Comparison of ENCODE assay signal across 16 mouse cellular contexts in the genomic region with DNA sequence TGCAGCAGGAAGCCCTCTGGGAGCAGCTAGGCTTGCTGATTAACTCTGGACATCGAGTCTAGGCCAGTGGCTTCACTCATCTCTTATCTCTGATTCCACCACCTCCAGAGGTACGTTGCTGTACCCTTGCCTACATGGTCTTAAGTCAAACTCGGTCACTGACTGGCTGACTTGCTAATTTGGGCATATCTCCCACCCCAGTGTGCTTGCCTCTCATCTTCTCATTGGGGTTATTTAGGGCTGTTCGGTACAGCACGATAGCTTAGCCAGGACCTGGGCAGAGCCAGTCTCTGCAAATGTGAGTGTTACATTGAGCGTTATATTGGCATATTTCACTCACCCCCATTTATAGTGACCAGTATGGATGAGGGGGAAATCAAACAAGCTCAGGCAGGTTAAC. TPM values are rescaled to one million over a fixed set of nuclear protein-coding genes. Genes with fewer than 3 reads are reported as not detected.
DNase-seq lines count a peak whose midpoint lies in the region; ATAC-seq and TF ChIP-seq lines count a peak whose summit lies in the region.
"Had no signal": no experiment of that assay in that cellular context is flagged by ENCODE, and none has a peak within 500 bp of the region (broad histone marks: within the 10 kb centered on the region; RNA-seq: fewer than 3 reads in every experiment).

No protein-coding gene starts in this region.

- 62% methylated on average over 6 of the region's 6 CpGs for WGBS in neural tube, embryonic 11.5 days
- WGBS in hindbrain, embryonic 12.5 days: 64% methylated on average over 6 of the region's 6 CpGs
- whole genome bisulfite sequencing in midbrain, embryonic 13.5 days: 40% methylated on average over 6 of the region's 6 CpGs
- 42% methylated on average over 6 of the region's 6 CpGs for WGBS in olfactory bulb, adult 2 months

- H3K4me1 ChIP-seq in neural tube, embryonic 11.5 days (ENCODE audit: control insufficient read depth, insufficient read depth, low read length): peaks cover 6% of the 10 kb centered on the region
- H3K4me1 ChIP-seq in hindbrain, embryonic 12.5 days: peaks cover 30% of the 10 kb centered on the region
- H3K4me1 ChIP-seq in midbrain, embryonic 13.5 days (replicated peaks): peaks cover 33% of the 10 kb centered on the region
- H3K4me1 ChIP-seq in olfactory bulb, adult 2 months (ENCODE audit: control insufficient read depth, insufficient read depth, low read length): peaks cover 10% of the 10 kb centered on the region

- no peak for DNase-seq in neural tube, embryonic 11.5 days (ENCODE audit: low spot score)
- DNase-seq in neural tube, embryonic 10.5 days (ENCODE audit: extremely low spot score, low spot score): no peak
- no peak for DNase-seq in urinary bladder, adult 2 months (ENCODE audit: low spot score)
- no peak for DNase-seq in frontal cortex, postnatal 25 days (ENCODE audit: low spot score in 2 of 2)
- no peak for DNase-seq in left cerebral cortex, adult 11 months (ENCODE audit: low spot score)
- DNase-seq: lung, adult 18-20 months; lung, postnatal 36 days had no signal

- no peak overlapping the region for H3K27ac ChIP-seq in neural tube, embryonic 11.5 days (ENCODE audit: low read depth, low read length)
- H3K27ac ChIP-seq in hindbrain, embryonic 12.5 days: 0 out of 2 replicates have a peak overlapping the region, but pooled peaks have one; percentile 62
- H3K27ac ChIP-seq in midbrain, embryonic 13.5 days: peak overlapping the region; percentile 82
- peak overlapping the region; percentile 39 for H3K27ac ChIP-seq in olfactory bulb, adult 2 months (ENCODE audit: insufficient read depth, low read depth, low read length)
- H3K27ac ChIP-seq: embryonic facial prominence, embryonic 15.5 days; heart, adult 2 months; kidney, postnatal 0 days had no signal

- no peak for TF ChIP-seq CTCF in olfactory bulb, adult 2 months (IDR thresholded peaks at IDR 0.05; ENCODE audit: insufficient read depth, low read depth, low read length)

- H3K36me3 ChIP-seq in neural tube, embryonic 11.5 days (ENCODE audit: control insufficient read depth, insufficient read depth, low read length): no peaks in the 10 kb centered on the region
- no peaks in the 10 kb centered on the region for H3K36me3 ChIP-seq in hindbrain, embryonic 12.5 days
- no peaks in the 10 kb centered on the region for H3K36me3 ChIP-seq in midbrain, embryonic 13.5 days
- H3K36me3 ChIP-seq: embryonic facial prominence, embryonic 15.5 days had no signal

- no peaks in the 10 kb centered on the region for H3K9me3 ChIP-seq in neural tube, embryonic 11.5 days (ENCODE audit: control insufficient read depth, low read length)
- no peaks in the 10 kb centered on the region for H3K9me3 ChIP-seq in hindbrain, embryonic 12.5 days (replicated peaks)
- no peaks in the 10 kb centered on the region for H3K9me3 ChIP-seq in midbrain, embryonic 13.5 days
- H3K9me3 ChIP-seq: embryonic facial prominence, embryonic 15.5 days had no signal

- no peak overlapping the region for H3K4me3 ChIP-seq in neural tube, embryonic 11.5 days (ENCODE audit: low read depth, low read length)
- no peak overlapping the region for H3K4me3 ChIP-seq in hindbrain, embryonic 12.5 days
- no peak overlapping the region for H3K4me3 ChIP-seq in midbrain, embryonic 13.5 days (replicated peaks)
- H3K4me3 ChIP-seq in olfactory bulb, adult 2 months (ENCODE audit: insufficient read depth, low read depth, low read length): no peak overlapping the region
- H3K4me3 ChIP-seq: heart, adult 2 months had no signal

- TF ChIP-seq POLR2A in olfactory bulb, adult 2 months (IDR thresholded peaks at IDR 0.05; ENCODE audit: insufficient read depth, low read depth, low read length): no peak

- no peaks in the 10 kb centered on the region for H3K27me3 ChIP-seq in neural tube, embryonic 11.5 days (ENCODE audit: control insufficient read depth, insufficient read depth, low read length)
- H3K27me3 ChIP-seq in hindbrain, embryonic 12.5 days: peaks cover 5% of the 10 kb centered on the region; the same call in 1 of the 2 replicates
- H3K27me3 ChIP-seq in midbrain, embryonic 13.5 days: no peaks in the 10 kb centered on the region
- H3K27me3 ChIP-seq: embryonic facial prominence, embryonic 15.5 days had no signal

- ATAC-seq in neural tube, embryonic 11.5 days (ENCODE audit: insufficient read depth, low FRiP score, low TSS enrichment): 0 out of 2 replicates have a peak, but pooled peaks have one; percentile 23
- peak; percentile 19; the same call in 1 of the 2 replicates for ATAC-seq in hindbrain, embryonic 12.5 days (ENCODE audit: low FRiP score)
- peak; percentile 55 for ATAC-seq in midbrain, embryonic 13.5 days
- ATAC-seq: intestine, postnatal 0 days; Patski had no signal

- no peak overlapping the region for H3K9ac ChIP-seq in neural tube, embryonic 11.5 days (ENCODE audit: low read length)
- H3K9ac ChIP-seq in hindbrain, embryonic 12.5 days: no peak overlapping the region
- no peak overlapping the region for H3K9ac ChIP-seq in midbrain, embryonic 13.5 days (replicated peaks)
- H3K9ac ChIP-seq: embryonic facial prominence, embryonic 15.5 days had no signal

- H3K4me2 ChIP-seq in neural tube, embryonic 11.5 days (ENCODE audit: low read depth): no peak overlapping the region; the same call in 1 of the 2 replicates
- peak overlapping the region; percentile 35 for H3K4me2 ChIP-seq in hindbrain, embryonic 12.5 days (replicated peaks)
- H3K4me2 ChIP-seq in midbrain, embryonic 13.5 days (replicated peaks): peak overlapping the region; percentile 50

RNA-seq across cellular contexts. Expression of a gene that starts 38.2 kb away (rescaled TPM):
- 3.0 and 3.6 TPM in 2 replicates for polyA plus RNA-seq in neural tube, embryonic 11.5 days (2014; fragmentation: Nextera tagmentation; extraction: Ambion mirVana)
- polyA plus RNA-seq in hindbrain, embryonic 12.5 days (2016; fragmentation: Nextera tagmentation; extraction: Ambion mirVana): 1.9 and 2.8 TPM in 2 replicates
- polyA plus RNA-seq in midbrain, embryonic 13.5 days (2015; fragmentation: Nextera tagmentation; extraction: Ambion mirVana): 1.4 and 1.8 TPM in 2 replicates
- polyA plus RNA-seq in olfactory bulb, adult 2 months (2012; ENCODE audit: insufficient read depth, insufficient read length, low replicate concordance, missing spikeins): not detected in 2 replicates
- polyA plus RNA-seq in urinary bladder, adult 2 months (2012; rRNA removed): 0.08 and 0.13 TPM in 2 replicates

RNA-seq across cellular contexts. Expression of a gene that starts 39.5 kb away (rescaled TPM):
- polyA plus RNA-seq in neural tube, embryonic 11.5 days (2014; fragmentation: Nextera tagmentation; extraction: Ambion mirVana): 1.6 and 1.8 TPM in 2 replicates
- polyA plus RNA-seq in hindbrain, embryonic 12.5 days (2016; fragmentation: Nextera tagmentation; extraction: Ambion mirVana): 2.4 and 3.2 TPM in 2 replicates
- polyA plus RNA-seq in midbrain, embryonic 13.5 days (2015; fragmentation: Nextera tagmentation; extraction: Ambion mirVana): 0.37 and 1.8 TPM in 2 replicates
- polyA plus RNA-seq in olfactory bulb, adult 2 months (2012; ENCODE audit: insufficient read depth, insufficient read length, low replicate concordance, missing spikeins): not detected in 2 replicates
- 0.06 TPM in 1 of 2 replicates, not detected in the other for polyA plus RNA-seq in urinary bladder, adult 2 months (2012; rRNA removed)
- polyA plus RNA-seq: intestine, postnatal 0 days; testis, adult 2 months had no signal
